Mouse (Mus musculus): ENCODE measurements around the gene Rprml. TPM values are rescaled to one million over a fixed set of nuclear protein-coding genes. Genes with fewer than 3 reads are reported as not detected.

The Rprml gene
- total and polyA plus RNA-seq, 3 experiments: not detected

DNA sequence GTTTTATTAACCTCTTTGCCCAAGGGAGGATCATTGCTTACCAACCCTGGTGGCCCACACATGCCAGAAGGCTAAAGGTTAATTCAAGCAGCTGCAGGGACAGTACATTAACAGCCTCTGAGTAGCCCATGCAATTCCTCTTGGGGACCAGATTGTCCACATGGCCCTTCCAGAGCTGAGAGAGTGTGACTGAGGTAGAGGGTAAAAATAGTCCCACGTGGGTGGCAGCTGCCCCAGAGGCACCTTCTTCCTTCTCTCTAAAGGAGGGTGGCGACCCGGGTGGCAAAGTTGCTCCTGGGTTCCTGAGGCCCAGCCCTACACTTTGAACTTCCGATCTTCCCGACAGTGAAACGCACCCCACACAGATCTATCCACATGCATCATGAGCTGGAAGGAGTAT, 3.1 kb upstream of the Rprml start:
- Histone ChIP-seq H3K27me3 (ENCODE audit: control insufficient read depth in 1 of 2, insufficient read depth in 2 of 2, low read length in 2 of 2) (peaks cover 0 to 1% of the 10 kb centered on the region in 2 experiments; a peak in 1 of 4 replicates), H3K4me3 (ENCODE audit: control insufficient read depth in 1 of 2, insufficient read depth in 1 of 2, low read depth in 2 of 2, low read length in 2 of 2) (no peak overlapping the region), H3K9me3 (replicated peaks; ENCODE audit: insufficient read depth, low read length) (no peaks in the 10 kb centered on the region), H3K4me1 (ENCODE audit: control insufficient read depth in 1 of 2, insufficient read depth in 2 of 2, low read length in 2 of 2) (no peaks in the 10 kb centered on the region), H3K27ac (ENCODE audit: control insufficient read depth, low read depth, low read length) (no peak overlapping the region), H3K36me3 (ENCODE audit: control insufficient read depth in 1 of 2, insufficient read depth in 2 of 2, low read length in 2 of 2) (no peaks in the 10 kb centered on the region), H3K9ac (ENCODE audit: control insufficient read depth, low read depth, low read length, poor library complexity, severe bottlenecking) (no peak overlapping the region), H3K79me2 (ENCODE audit: control insufficient read depth, insufficient read depth, low read length, poor library complexity) (no peaks in the 10 kb centered on the region)
- no peak for DNase-seq (ENCODE audit: low read depth, low spot score)
- TF ChIP-seq E2F4 (IDR thresholded peaks at IDR 0.05; ENCODE audit: borderline replicate concordance, low read depth, low read length) (no peak), MEF2A (IDR thresholded peaks at IDR 0.05; ENCODE audit: extremely low read depth, insufficient replicate concordance, low read depth, low read length, poor library complexity, severe bottlenecking) (no peak), ELF1 (IDR thresholded peaks at IDR 0.05; ENCODE audit: low read depth, low read length) (no peak), USF1 (IDR thresholded peaks at IDR 0.05; ENCODE audit: low read depth, low read length) (no peak), MYC (IDR thresholded peaks at IDR 0.05; ENCODE audit: low read depth, low read length) (no peak), UBTF (IDR thresholded peaks at IDR 0.05; ENCODE audit: borderline replicate concordance, insufficient read depth, low read depth, low read length) (no peak), CHD2 (IDR thresholded peaks at IDR 0.05; ENCODE audit: low read length) (no peak), MXI1 (IDR thresholded peaks at IDR 0.05; ENCODE audit: low read depth, low read length) (no peak), MYB (IDR thresholded peaks at IDR 0.05; ENCODE audit: low read depth, low read length) (no peak), HCFC1 (IDR thresholded peaks at IDR 0.05; ENCODE audit: low read depth, low read length) (no peak), MAZ (IDR thresholded peaks at IDR 0.05; ENCODE audit: low read depth, low read length) (no peak), ZMIZ1 (IDR thresholded peaks at IDR 0.05; ENCODE audit: low read depth, low read length) (no peak), RAD21 (IDR thresholded peaks at IDR 0.05; ENCODE audit: low read depth, low read length) (no peak), POLR2AphosphoS5 (IDR thresholded peaks at IDR 0.05; ENCODE audit: borderline replicate concordance, low read depth, low read length) (no peak), NRF1 (IDR thresholded peaks at IDR 0.05; ENCODE audit: insufficient read depth, low read depth, low read length, poor library complexity, severe bottlenecking) (no peak)

DNA sequence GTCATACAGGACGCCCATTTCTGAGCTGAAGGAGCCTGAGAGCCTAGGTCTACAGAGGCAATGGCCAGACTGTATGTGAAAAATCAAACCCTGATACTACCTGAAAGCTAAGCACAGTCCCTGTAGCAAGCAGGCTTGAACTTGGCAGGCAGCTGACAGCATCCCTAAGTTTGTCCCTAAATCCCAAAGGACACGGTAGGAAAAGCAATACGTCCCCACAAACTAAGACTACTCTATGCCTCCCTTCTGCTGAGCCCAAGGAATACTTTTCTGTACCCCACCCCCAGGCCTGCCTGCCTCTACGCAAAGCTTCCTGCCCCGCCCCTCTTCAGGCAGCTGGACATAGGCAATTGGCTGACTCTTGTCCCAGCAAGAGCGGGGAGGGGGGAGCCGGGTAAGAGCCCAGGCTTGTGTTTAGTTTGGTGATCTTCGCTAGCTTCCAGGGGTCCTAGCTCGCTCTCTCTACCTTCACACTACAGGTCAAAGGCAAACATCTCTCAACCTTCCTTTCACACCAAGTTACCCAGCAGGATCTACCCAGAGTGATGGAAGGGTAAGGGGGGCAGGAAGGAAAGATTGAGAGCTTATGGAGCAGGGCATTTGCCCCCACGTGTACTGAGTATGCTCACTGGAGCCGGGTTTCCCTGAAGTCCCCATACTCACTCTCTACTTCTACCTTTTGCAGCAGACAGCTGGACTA, 1.3 kb upstream of the Rprml start:
- Histone ChIP-seq H3K9me3 (replicated peaks; ENCODE audit: insufficient read depth, low read length) (no peaks in the 10 kb centered on the region), H3K9ac (ENCODE audit: control insufficient read depth, low read depth, low read length, poor library complexity, severe bottlenecking) (no peak overlapping the region), H3K36me3 (ENCODE audit: control insufficient read depth in 1 of 2, insufficient read depth in 2 of 2, low read length in 2 of 2) (no peaks in the 10 kb centered on the region), H3K27me3 (ENCODE audit: control insufficient read depth in 1 of 2, insufficient read depth in 2 of 2, low read length in 2 of 2) (no peaks in the 10 kb centered on the region), H3K27ac (ENCODE audit: control insufficient read depth, low read depth, low read length) (no peak overlapping the region), H3K4me1 (ENCODE audit: control insufficient read depth in 1 of 2, insufficient read depth in 2 of 2, low read length in 2 of 2) (no peaks in the 10 kb centered on the region), H3K4me3 (ENCODE audit: control insufficient read depth in 1 of 2, insufficient read depth in 1 of 2, low read depth in 2 of 2, low read length in 2 of 2) (no peak overlapping the region), H3K79me2 (ENCODE audit: control insufficient read depth, insufficient read depth, low read length, poor library complexity) (no peaks in the 10 kb centered on the region)
- DNase-seq (ENCODE audit: low read depth, low spot score): no peak
- TF ChIP-seq MAFK (IDR thresholded peaks at IDR 0.05; ENCODE audit: borderline replicate concordance, low read depth, low read length) (no peak), MEF2A (IDR thresholded peaks at IDR 0.05; ENCODE audit: extremely low read depth, insufficient replicate concordance, low read depth, low read length, poor library complexity, severe bottlenecking) (no peak), ETS1 (IDR thresholded peaks at IDR 0.05; ENCODE audit: low read depth, low read length) (no peak), TAL1 (IDR thresholded peaks at IDR 0.05; ENCODE audit: low read length) (no peak), USF2 (IDR thresholded peaks at IDR 0.05; ENCODE audit: borderline replicate concordance in 1 of 2, insufficient read depth in 1 of 2, low read depth in 1 of 2, low read length in 2 of 2) (no peak), MAZ (IDR thresholded peaks at IDR 0.05; ENCODE audit: low read depth, low read length) (no peak), SMC3 (IDR thresholded peaks at IDR 0.05; ENCODE audit: low read depth, low read length) (no peak), MYC (IDR thresholded peaks at IDR 0.05; ENCODE audit: low read depth, low read length) (no peak), NRF1 (IDR thresholded peaks at IDR 0.05; ENCODE audit: insufficient read depth, low read depth, low read length, poor library complexity, severe bottlenecking) (no peak), NELFE (IDR thresholded peaks at IDR 0.05; ENCODE audit: low read depth, low read length) (no peak), POLR2AphosphoS5 (IDR thresholded peaks at IDR 0.05; ENCODE audit: borderline replicate concordance, low read depth, low read length) (no peak), RAD21 (IDR thresholded peaks at IDR 0.05; ENCODE audit: low read depth, low read length) (no peak), RCOR1 (IDR thresholded peaks at IDR 0.05; ENCODE audit: low read depth, low read length) (no peak)

Data from MEL (cell line).